Mouse (Mus musculus) G1E (cell line): Measurements from ENCODE around the gene Amer3.

Source experiments
- CTCF ChIP-seq: IDR thresholded peaks from 2 replicates; pipeline ENCODE4 v1.5.1; 2012; ENCODE audit warnings: low read depth, low read length, inconsistent platforms, mixed read lengths
- GATA1 ChIP-seq: IDR thresholded peaks from 2 replicates; pipeline ENCODE4 v1.6.1; 2012; ENCODE audit warnings: borderline replicate concordance, low read length, inconsistent platforms, mixed read lengths
- GATA2 ChIP-seq: IDR thresholded peaks from 2 replicates; pipeline ENCODE4 v1.6.1; 2012; ENCODE audit warnings: low read depth, low read length, inconsistent platforms, borderline replicate concordance
- POLR2AphosphoS5 ChIP-seq: IDR thresholded peaks from 2 replicates; pipeline ENCODE4 v1.6.1; 2012; ENCODE audit warnings: low read depth, low read length, inconsistent platforms; ENCODE audit not compliant: insufficient replicate concordance
- TAL1 ChIP-seq: conservative IDR thresholded peaks from 2 replicates; pipeline ENCODE4 v1.6.1; 2012; ENCODE audit warnings: low read depth, low read length, inconsistent platforms, mixed read lengths

- TF ChIP-seq GATA2: no peak
- TF ChIP-seq CTCF: no peak
- no peak for TF ChIP-seq GATA1
- TF ChIP-seq TAL1: no peak
- no peak for TF ChIP-seq POLR2AphosphoS5
Measured at GRCm38 (mm10) chr1:34635711-34636110, 56.3 kb downstream of the Amer3 start.
